Mouse (Mus musculus): ENCODE results near the gene Wnt7a.

GRCm38 (mm10) chr6:91414890-91415289 lies 3.7 kb upstream of the Wnt7a start:
- no peak for TF ChIP-seq POLR2A (IDR thresholded peaks at IDR 0.05; ENCODE audit: insufficient read length, low read depth)
- TF ChIP-seq USF1 (IDR thresholded peaks at IDR 0.05; ENCODE audit: low read depth) = no peak
- no peak for TF ChIP-seq SRF (IDR thresholded peaks at IDR 0.05; ENCODE audit: control insufficient read depth, insufficient read length, low read depth)
- TF ChIP-seq E2F4 (IDR thresholded peaks at IDR 0.05; ENCODE audit: insufficient read depth) = no peak
- no peak for TF ChIP-seq MAX (IDR thresholded peaks at IDR 0.05; ENCODE audit: low read depth)
- no peak for TF ChIP-seq POLR2AphosphoS2 (IDR thresholded peaks at IDR 0.05; ENCODE audit: insufficient read length, low read depth)
- TF ChIP-seq TCF12 (IDR thresholded peaks at IDR 0.05; ENCODE audit: insufficient read depth, poor library complexity, severe bottlenecking) = no peak
- TF ChIP-seq MYOD1 (IDR thresholded peaks at IDR 0.05; ENCODE audit: control insufficient read depth in 1 of 3, insufficient read length in 2 of 3, low read depth in 2 of 3) = no peak
- no peak for TF ChIP-seq REST (IDR thresholded peaks at IDR 0.05; ENCODE audit: insufficient read depth, insufficient read length)

Data from myocyte (in vitro differentiated cells).